Mouse (Mus musculus) limb, embryonic 11.5 days (tissue): ENCODE measurements around the gene Acp7. TPM values are rescaled to one million over a fixed set of nuclear protein-coding genes. Genes with fewer than 3 reads are reported as not detected.
"Not testable (repeated sequence)": the region's sequence is repeated elsewhere in the genome, so short reads cannot be mapped to it uniquely, and the experiment has no call there.

Source experiments
- ATAC-seq: fragments of 200-750 bp; cut with Nextera tagmentation; 2 replicates; pipeline ENCODE4 v1.8.0; 2017; ENCODE audit warnings: low read depth; ENCODE audit not compliant: insufficient number of reproducible peaks, low FRiP score, low TSS enrichment
- DNase-seq: peaks from one replicate; pipeline ENCODE4 v3.0.0-alpha.2; 2015; ENCODE audit warnings: low spot score
- H3K27ac ChIP-seq: fragments of 300-500 bp; sonication (generic); replicated peaks from 2 replicates; pipeline ENCODE4 v1.5.1; 2014; ENCODE audit warnings: low read depth, mild to moderate bottlenecking, low read length
- H3K27me3 ChIP-seq: fragments of 300-500 bp; sonication (generic); 2 replicates; pipeline ENCODE4 v1.6.1; 2014; ENCODE audit warnings: mild to moderate bottlenecking, low read length, mixed read lengths; ENCODE audit not compliant: control insufficient read depth, insufficient read depth
- H3K36me3 ChIP-seq: fragments of 300-500 bp; sonication (generic); 2 replicates; pipeline ENCODE4 v1.6.1; 2014; ENCODE audit warnings: mild to moderate bottlenecking, low read length, moderate library complexity, mixed read lengths; ENCODE audit not compliant: control insufficient read depth, insufficient read depth
- H3K4me1 ChIP-seq: fragments of 300-500 bp; sonication (generic); 2 replicates; pipeline ENCODE4 v1.6.1; 2014; ENCODE audit warnings: low read length, mixed read lengths; ENCODE audit not compliant: control insufficient read depth, insufficient read depth
- H3K4me2 ChIP-seq: fragments of 300-500 bp; sonication (generic); 2 replicates; pipeline ENCODE4 v1.6.1; 2014; ENCODE audit warnings: low read depth, mild to moderate bottlenecking, moderate library complexity; ENCODE audit not compliant: severe bottlenecking
- H3K4me3 ChIP-seq: fragments of 300-500 bp; sonication (generic); 2 replicates; pipeline ENCODE4 v1.5.1; 2014; ENCODE audit warnings: low read depth, low read length
- H3K9ac ChIP-seq: fragments of 300-500 bp; sonication (generic); 2 replicates; pipeline ENCODE4 v1.6.1; 2014; ENCODE audit warnings: mild to moderate bottlenecking, low read length
- H3K9me3 ChIP-seq: fragments of 300-500 bp; sonication (generic); 2 replicates; pipeline ENCODE4 v1.6.1; 2016; ENCODE audit warnings: low read length; ENCODE audit not compliant: control insufficient read depth
- WGBS: fragments of 180-500 bp; shearing (Covaris S2); extraction: QIAGEN DNeasy Blood & Tissue Kit; methylation state at CpG from one replicate; pipeline ENCODE4 v1.1.7; 2014; 5-methylcytosine and 5-hydroxymethylcytosine counted together
- polyA plus RNA-seq: library from polyadenylated mRNA; unstranded; fragments of >200 nt; fragmentation: Nextera tagmentation; extraction: Ambion mirVana; gene quantifications from 2 replicates; pipeline ENCODE4 v1.2.1, GENCODE M21; 2014

Gene Acp7
- polyA plus RNA-seq, 1 experiment from 2014 or later: not detected

DNA sequence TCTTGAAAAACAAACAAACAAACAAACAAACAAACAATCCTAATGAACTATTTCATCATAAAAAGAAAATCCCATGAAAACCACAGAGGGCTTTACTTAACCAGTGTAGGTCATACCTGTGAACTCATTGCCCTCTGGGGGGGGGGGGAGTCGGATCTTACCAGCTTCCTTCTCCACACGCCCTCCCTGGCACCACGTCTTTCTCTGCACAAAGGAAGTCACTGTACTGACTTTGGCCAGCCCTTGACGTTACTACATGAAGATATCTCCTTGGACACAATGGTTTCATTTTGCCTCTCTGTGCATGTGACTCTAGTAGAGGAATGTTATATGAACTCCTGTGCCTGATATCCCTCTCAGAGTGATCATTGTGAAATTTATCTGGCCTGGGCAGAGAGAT lies 3.0 kb upstream of the Acp7 start:
- H3K4me1 ChIP-seq: 0 out of 2 replicates have a peak, but pooled peaks cover 3% of the 10 kb centered on the region
- peaks cover 25% of the 10 kb centered on the region for H3K27me3 ChIP-seq
- H3K36me3 ChIP-seq: no peaks in the 10 kb centered on the region
- ATAC-seq (no peak), DNase-seq (no peak)
- 62% methylated on average over 4 of the region's 4 CpGs for whole genome bisulfite sequencing
- no peak overlapping the region for H3K4me3 ChIP-seq
- H3K9ac ChIP-seq: no peak overlapping the region
- H3K27ac ChIP-seq: no peak overlapping the region
- H3K9me3 ChIP-seq: no peaks in the 10 kb centered on the region
- H3K4me2 ChIP-seq: no peak overlapping the region

DNA sequence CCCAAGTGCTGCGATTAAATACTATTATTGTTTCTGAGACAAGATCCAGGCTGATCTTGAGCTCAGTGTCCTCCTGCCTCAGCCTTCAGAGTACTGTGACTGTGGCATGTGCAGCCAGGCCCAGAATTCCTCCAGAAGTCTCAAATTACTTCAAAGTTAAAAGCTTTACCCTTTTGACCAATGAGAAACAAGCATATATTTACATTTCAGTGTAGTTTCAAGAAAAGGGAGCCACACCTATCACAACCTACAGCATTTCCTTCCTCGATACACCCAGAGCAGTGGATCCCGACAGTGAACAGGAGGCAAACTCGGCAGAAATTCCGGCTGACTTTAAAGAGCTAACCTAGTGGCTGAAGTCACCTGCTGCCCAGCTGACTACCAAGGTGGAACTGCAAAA lies 6.3 kb downstream of the Acp7 start:
- H3K36me3 ChIP-seq: no peaks in the 10 kb centered on the region
- no peak overlapping the region for H3K4me2 ChIP-seq
- H3K27me3 ChIP-seq: peaks cover 15% of the 10 kb centered on the region
- H3K4me1 ChIP-seq: no peaks in the 10 kb centered on the region
- H3K9me3 ChIP-seq: no peaks in the 10 kb centered on the region
- ATAC-seq (no peak), DNase-seq (no peak)
- H3K27ac ChIP-seq: no peak overlapping the region
- no peak overlapping the region for H3K4me3 ChIP-seq
- no peak overlapping the region for H3K9ac ChIP-seq
- WGBS: 79% methylated on average over 5 of the region's 5 CpGs

GRCm38 (mm10) chr7:28619098-28619715 lies 11.9 kb downstream of the Acp7 start:
- no peak for ATAC-seq

DNA sequence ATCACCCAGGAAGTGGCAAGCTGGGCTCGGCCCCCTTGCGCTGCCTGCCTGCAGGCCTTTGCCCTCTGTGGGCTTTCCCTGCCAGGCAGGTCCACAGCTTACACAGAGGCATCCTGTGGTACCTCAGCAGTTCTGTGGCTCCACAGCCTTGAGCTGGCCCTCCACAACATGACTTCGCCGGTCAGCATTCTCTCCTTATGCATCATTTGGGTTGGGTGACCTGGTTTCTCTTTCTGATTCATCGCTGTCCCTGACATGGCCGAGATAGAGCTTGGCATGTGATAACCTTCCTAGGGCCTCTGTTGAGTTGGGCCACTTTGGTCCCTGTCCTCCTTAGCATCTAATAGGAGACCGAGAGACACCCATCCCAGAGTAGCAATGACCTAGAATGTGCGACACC lies 25.2 kb downstream of the Acp7 start:
- H3K36me3 ChIP-seq: no peaks in the 10 kb centered on the region
- no peaks in the 10 kb centered on the region for H3K4me1 ChIP-seq
- H3K27me3 ChIP-seq: no peaks in the 10 kb centered on the region
- H3K4me3 ChIP-seq: no peak overlapping the region
- H3K27ac ChIP-seq: no peak overlapping the region
- DNase-seq (no peak), ATAC-seq (no peak)
- no peak overlapping the region for H3K4me2 ChIP-seq
- H3K9me3 ChIP-seq: no peaks in the 10 kb centered on the region
- WGBS: 88% methylated on average over 8 of the region's 8 CpGs
- no peak overlapping the region for H3K9ac ChIP-seq

More at GRCm38 (mm10) chr7:28619098-28619715, 11.9 kb downstream of the Acp7 start:
- no peaks in the 10 kb centered on the region for H3K9me3 ChIP-seq
- no peak overlapping the region for H3K4me2 ChIP-seq
- H3K27ac ChIP-seq: no peak overlapping the region
- no peak overlapping the region for H3K4me3 ChIP-seq
- 44% methylated on average over 9 of the region's 9 CpGs for WGBS
- no peaks in the 10 kb centered on the region for H3K4me1 ChIP-seq
- H3K36me3 ChIP-seq: no peaks in the 10 kb centered on the region
- no peak overlapping the region for H3K9ac ChIP-seq
- no peaks in the 10 kb centered on the region for H3K27me3 ChIP-seq
- DNase-seq: no peak

DNA sequence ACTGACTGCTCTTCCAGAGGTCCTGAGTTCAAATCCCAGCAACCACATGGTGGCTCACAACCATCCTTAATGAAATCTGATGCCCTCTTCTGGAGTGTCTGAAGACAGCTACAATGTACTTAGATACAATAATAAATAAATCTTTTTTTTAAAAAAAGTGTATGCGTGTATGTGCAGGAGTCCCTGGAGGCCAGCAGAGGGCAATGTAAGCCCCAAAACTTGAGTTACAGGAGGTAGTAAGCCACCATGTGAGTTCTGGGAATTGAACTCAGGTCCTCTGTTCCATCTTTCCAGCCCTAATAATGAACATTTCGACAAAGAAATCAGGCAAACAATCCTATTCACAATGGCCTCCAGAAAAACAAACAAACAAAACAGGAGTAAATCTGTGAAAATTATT lies 27.3 kb downstream of the Acp7 start:
- ATAC-seq, H3K4me2 ChIP-seq, H3K9me3 ChIP-seq, H3K4me1 ChIP-seq, H3K36me3 ChIP-seq, H3K27ac ChIP-seq, H3K4me3 ChIP-seq, H3K9ac ChIP-seq, H3K27me3 ChIP-seq, DNase-seq: not testable (repeated sequence)
- WGBS: 77% methylated on average over 2 of the region's 2 CpGs

GRCm38 (mm10) chr7:28603136-28603535 lies 28.0 kb downstream of the Acp7 start:
- H3K4me2 ChIP-seq: no peak overlapping the region
- H3K4me3 ChIP-seq: no peak overlapping the region
- no peak overlapping the region for H3K9ac ChIP-seq
- ATAC-seq (no peak), DNase-seq (no peak)
- H3K9me3 ChIP-seq: no peaks in the 10 kb centered on the region
- H3K27me3 ChIP-seq: no peaks in the 10 kb centered on the region
- 76% methylated on average over 5 of the region's 5 CpGs for WGBS
- H3K4me1 ChIP-seq: no peaks in the 10 kb centered on the region
- no peak overlapping the region for H3K27ac ChIP-seq
- H3K36me3 ChIP-seq: no peaks in the 10 kb centered on the region

DNA sequence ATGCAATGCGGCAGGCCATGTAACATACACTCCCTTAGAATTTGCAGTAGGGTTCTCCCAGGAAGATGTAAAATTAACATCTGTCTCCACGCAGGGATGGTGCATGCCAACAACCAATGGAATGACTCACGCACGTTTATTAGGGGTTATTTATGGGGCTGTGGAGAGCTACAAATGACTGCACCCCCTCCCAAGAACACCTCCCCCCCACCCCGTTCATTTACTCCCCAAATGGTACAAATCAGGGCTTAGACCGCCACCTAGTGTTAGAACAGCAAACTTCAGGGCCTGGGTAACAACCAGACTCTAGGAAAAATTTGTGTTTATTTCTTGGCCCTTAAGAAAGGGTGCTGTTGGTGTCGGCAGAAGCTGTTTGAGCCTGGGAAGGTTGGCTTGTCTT lies 29.5 kb downstream of the Acp7 start:
- Histone ChIP-seq H3K4me3 (no peak overlapping the region), H3K9me3 (no peaks in the 10 kb centered on the region), H3K27me3 (no peaks in the 10 kb centered on the region), H3K27ac (no peak overlapping the region), H3K36me3 (no peaks in the 10 kb centered on the region), H3K4me2 (no peak overlapping the region), H3K4me1 (peaks cover 6% of the 10 kb centered on the region), H3K9ac (no peak overlapping the region)
- ATAC-seq (no peak), DNase-seq (peak; percentile 74)
- WGBS: 19% methylated on average over 7 of the region's 7 CpGs

GRCm38 (mm10) chr7:28601029-28601428 lies 30.1 kb downstream of the Acp7 start:
- Histone ChIP-seq H3K27me3 (no peaks in the 10 kb centered on the region), H3K4me3 (no peak overlapping the region), H3K4me1 (peaks cover 12% of the 10 kb centered on the region), H3K27ac (no peak overlapping the region), H3K36me3 (no peaks in the 10 kb centered on the region), H3K4me2 (no peak overlapping the region), H3K9me3 (no peaks in the 10 kb centered on the region), H3K9ac (no peak overlapping the region)
- DNase-seq (peak; percentile 74), ATAC-seq (no peak)
- WGBS: 15% methylated on average over 11 of the region's 11 CpGs

- DNase-seq: no peak
- Histone ChIP-seq H3K4me2 (no peak overlapping the region), H3K4me1 (peaks cover 18% of the 10 kb centered on the region)
These were observed 32.2 kb downstream of the Acp7 start for GRCm38 (mm10) chr7:28598951-28599350.

More at GRCm38 (mm10) chr7:28598951-28599350, 32.2 kb downstream of the Acp7 start:
- ATAC-seq: no peak
- H3K27me3 ChIP-seq: no peaks in the 10 kb centered on the region
- H3K4me3 ChIP-seq: no peak overlapping the region
- no peak overlapping the region for H3K9ac ChIP-seq
- WGBS: 71% methylated on average over 2 of the region's 2 CpGs
- no peak overlapping the region for H3K27ac ChIP-seq
- H3K36me3 ChIP-seq: no peaks in the 10 kb centered on the region
- H3K9me3 ChIP-seq: no peaks in the 10 kb centered on the region
